Mouse (Mus musculus): ENCODE measurements around the gene Nup214. TPM values are rescaled to one million over a fixed set of nuclear protein-coding genes. Genes with fewer than 3 reads are reported as not detected.

Gene Nup214
- total and polyA plus RNA-seq, 3 experiments: 13.9 to 106 (median 50.9) TPM

DNA sequence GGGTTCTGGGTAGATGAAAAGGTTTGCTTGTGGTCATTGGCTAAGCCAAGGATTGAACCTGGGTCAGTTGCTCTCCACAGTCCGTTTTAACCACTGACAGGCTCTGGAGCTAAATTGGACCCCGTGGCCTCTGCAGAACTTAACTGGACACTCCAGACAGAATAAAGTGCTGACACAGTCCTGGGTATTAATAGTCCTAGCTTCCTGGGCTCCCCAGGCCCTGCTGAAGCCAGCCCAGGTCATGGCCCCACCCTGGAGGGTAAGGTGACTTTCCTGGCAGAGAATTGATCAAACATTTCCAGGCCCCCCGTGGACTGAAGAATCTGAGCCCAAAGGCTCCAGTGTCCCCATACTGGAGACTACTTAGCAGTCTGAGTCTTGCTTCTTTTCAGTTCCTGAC lies 117.7 kb downstream of the Nup214 start:
- H3K27ac ChIP-seq (ENCODE audit: insufficient read depth, low read depth): no peak overlapping the region
- H3K4me3 ChIP-seq (replicated peaks in 1 of 3; ENCODE audit: low read depth in 2 of 3, low read length in 2 of 3, poor library complexity in 1 of 3): no peak overlapping the region
- in situ Hi-C loops (cut with MboI; ENCODE audit: low pct_ligation_motif_present, low pct_unique_long_range_greater_than_20kb, low sequenced_read_pairs) (no loop called here), dilution Hi-C loops (cut with MboI; ENCODE audit: extremely low pct_ligation_motif_present, extremely low pct_unique_long_range_greater_than_20kb, low sequenced_read_pairs) (no loop called here)
- H3K36me3 ChIP-seq (replicated peaks in 1 of 2; ENCODE audit: control insufficient read depth in 1 of 2, insufficient read depth in 1 of 2, low read length in 1 of 2): no peaks in the 10 kb centered on the region
- H3K4me2 ChIP-seq (ENCODE audit: insufficient read depth, low read depth, poor library complexity, severe bottlenecking): no peak overlapping the region
- H3K27me3 ChIP-seq (replicated peaks): peaks cover 46% of the 10 kb centered on the region
- H3K9me3 ChIP-seq (replicated peaks; ENCODE audit: low read length): peaks cover 7% of the 10 kb centered on the region
- no peak for DNase-seq (ENCODE audit: extremely low read depth)
- peaks cover 0 to 3% of the 10 kb centered on the region in 2 experiments; a peak in 2 of 4 replicates for H3K4me1 ChIP-seq (ENCODE audit: control insufficient read depth in 1 of 2, insufficient read depth in 2 of 2)
- no peak overlapping the region for H3K9ac ChIP-seq (ENCODE audit: insufficient read depth, low read depth)
- TF ChIP-seq TBP (conservative IDR thresholded peaks at IDR 0.05; ENCODE audit: low read depth, low read length): no peak
- no peak for TF ChIP-seq USF2 (conservative IDR thresholded peaks at IDR 0.05; ENCODE audit: low read depth, low read length)
- no peak for TF ChIP-seq ZMIZ1 (IDR thresholded peaks at IDR 0.05; ENCODE audit: low read depth, low read length)
- no peak for TF ChIP-seq PAX5 (IDR thresholded peaks at IDR 0.05; ENCODE audit: low read length)
- no peak for TF ChIP-seq POLR2A (IDR thresholded peaks at IDR 0.05; ENCODE audit: low read depth, low read length)
- no peak for TF ChIP-seq MEF2A (IDR thresholded peaks at IDR 0.05; ENCODE audit: borderline replicate concordance, low read depth, low read length)
- no peaks in the 10 kb centered on the region for H3K79me2 ChIP-seq (replicated peaks; ENCODE audit: control insufficient read depth, extremely low read depth, insufficient read depth, poor library complexity, severe bottlenecking)

DNA sequence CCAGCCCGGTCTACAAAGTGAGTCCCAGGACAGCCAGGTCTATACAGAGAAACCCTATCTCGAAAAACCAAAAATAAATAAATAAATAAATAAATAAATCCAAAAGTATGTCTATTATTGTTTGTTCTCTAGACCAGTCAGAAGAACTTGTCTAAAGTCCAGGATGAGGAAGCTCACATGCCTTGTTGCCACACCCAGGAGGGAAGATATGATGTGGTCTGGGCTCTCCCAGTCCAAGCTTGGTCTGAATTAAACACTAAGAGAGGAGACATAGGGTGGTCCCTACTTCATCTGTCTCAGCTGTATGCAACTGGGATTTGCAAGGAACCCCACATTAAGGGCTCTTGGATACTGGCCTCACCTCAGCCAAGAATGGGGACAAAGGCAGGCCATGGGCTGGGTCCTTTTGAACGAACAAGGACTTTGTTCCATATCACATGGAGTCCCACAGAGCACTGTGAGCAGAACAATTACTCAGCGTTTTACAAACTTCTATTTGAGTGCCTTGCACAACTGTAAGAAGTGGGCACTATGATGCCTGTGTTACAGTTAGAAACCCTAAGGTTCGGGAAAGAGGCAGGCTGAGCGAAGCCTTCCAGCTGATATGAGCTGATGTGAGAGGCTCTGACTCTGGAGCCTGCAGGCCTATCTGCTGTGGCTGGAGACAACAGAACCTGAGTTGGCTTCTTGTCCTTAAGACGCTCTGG lies 119.9 kb downstream of the Nup214 start:
- Histone ChIP-seq H3K9ac (ENCODE audit: insufficient read depth, low read depth) (no peak overlapping the region), H3K36me3 (replicated peaks in 1 of 2; ENCODE audit: control insufficient read depth in 1 of 2, insufficient read depth in 1 of 2, low read length in 1 of 2) (no peaks in the 10 kb centered on the region), H3K27ac (ENCODE audit: insufficient read depth, low read depth) (no peak overlapping the region), H3K9me3 (replicated peaks; ENCODE audit: low read length) (peaks cover 7% of the 10 kb centered on the region), H3K4me3 (replicated peaks in 1 of 3; ENCODE audit: low read depth in 2 of 3, low read length in 2 of 3, poor library complexity in 1 of 3) (no peak overlapping the region), H3K4me1 (ENCODE audit: control insufficient read depth in 1 of 2, insufficient read depth in 2 of 2) (peaks cover 3 to 5% of the 10 kb centered on the region in 2 experiments; a peak in 3 of 4 replicates), H3K4me2 (ENCODE audit: insufficient read depth, low read depth, poor library complexity, severe bottlenecking) (no peak overlapping the region), H3K27me3 (replicated peaks) (peaks cover 42% of the 10 kb centered on the region), H3K79me2 (replicated peaks; ENCODE audit: control insufficient read depth, extremely low read depth, insufficient read depth, poor library complexity, severe bottlenecking) (no peaks in the 10 kb centered on the region)
- in situ Hi-C loops (cut with MboI; ENCODE audit: low pct_ligation_motif_present, low pct_unique_long_range_greater_than_20kb, low sequenced_read_pairs) (no loop called here), dilution Hi-C loops (cut with MboI; ENCODE audit: extremely low pct_ligation_motif_present, extremely low pct_unique_long_range_greater_than_20kb, low sequenced_read_pairs) (no loop called here)
- TF ChIP-seq USF2 (conservative IDR thresholded peaks at IDR 0.05; ENCODE audit: low read depth, low read length): no peak
- no peak for TF ChIP-seq MAZ (IDR thresholded peaks at IDR 0.05; ENCODE audit: low read depth, low read length)
- TF ChIP-seq CTCF (conservative IDR thresholded peaks at IDR 0.05 in 1 of 2, IDR thresholded peaks at IDR 0.05 in 1 of 2; ENCODE audit: low read depth in 2 of 2, low read length in 2 of 2): no peak
- TF ChIP-seq PAX5 (IDR thresholded peaks at IDR 0.05; ENCODE audit: low read length): no peak
- no peak for TF ChIP-seq HCFC1 (IDR thresholded peaks at IDR 0.05; ENCODE audit: low read depth, low read length)
- TF ChIP-seq RCOR1 (conservative IDR thresholded peaks at IDR 0.05; ENCODE audit: low read depth, low read length): no peak
- no peak for TF ChIP-seq POLR2A (IDR thresholded peaks at IDR 0.05; ENCODE audit: low read depth, low read length)
- no peak for TF ChIP-seq JUND (conservative IDR thresholded peaks at IDR 0.05; ENCODE audit: low read depth, low read length)
- TF ChIP-seq JUN (IDR thresholded peaks at IDR 0.05; ENCODE audit: insufficient read depth, low read depth, low read length): no peak
- no peak for TF ChIP-seq MEF2A (IDR thresholded peaks at IDR 0.05; ENCODE audit: borderline replicate concordance, low read depth, low read length)
- no peak for TF ChIP-seq ZKSCAN1 (IDR thresholded peaks at IDR 0.05; ENCODE audit: borderline replicate concordance, low read depth, low read length)
- TF ChIP-seq BHLHE40 (IDR thresholded peaks at IDR 0.05; ENCODE audit: low read depth, low read length): no peak
- TF ChIP-seq MAX (IDR thresholded peaks at IDR 0.05; ENCODE audit: low read length): no peak
- DNase-seq (ENCODE audit: extremely low read depth): no peak

Data from CH12.LX (cell line).